Mouse (Mus musculus): ENCODE results near the gene Trpc7.

- no peak for TF ChIP-seq CTCF (IDR thresholded peaks at IDR 0.05)
- TF ChIP-seq EP300 (IDR thresholded peaks at IDR 0.05) = no peak
Observed at GRCm38 (mm10) chr13:56752474-56753191, 143.2 kb downstream of the Trpc7 start.

Data from lung, postnatal 0 days (tissue).